Mouse (Mus musculus): ENCODE results near the gene Lmo3. TPM values are rescaled to one million over a fixed set of nuclear protein-coding genes. Genes with fewer than 3 reads are reported as not detected.

Lmo3 gene
- total RNA-seq, 1 experiment: not detected

DNA sequence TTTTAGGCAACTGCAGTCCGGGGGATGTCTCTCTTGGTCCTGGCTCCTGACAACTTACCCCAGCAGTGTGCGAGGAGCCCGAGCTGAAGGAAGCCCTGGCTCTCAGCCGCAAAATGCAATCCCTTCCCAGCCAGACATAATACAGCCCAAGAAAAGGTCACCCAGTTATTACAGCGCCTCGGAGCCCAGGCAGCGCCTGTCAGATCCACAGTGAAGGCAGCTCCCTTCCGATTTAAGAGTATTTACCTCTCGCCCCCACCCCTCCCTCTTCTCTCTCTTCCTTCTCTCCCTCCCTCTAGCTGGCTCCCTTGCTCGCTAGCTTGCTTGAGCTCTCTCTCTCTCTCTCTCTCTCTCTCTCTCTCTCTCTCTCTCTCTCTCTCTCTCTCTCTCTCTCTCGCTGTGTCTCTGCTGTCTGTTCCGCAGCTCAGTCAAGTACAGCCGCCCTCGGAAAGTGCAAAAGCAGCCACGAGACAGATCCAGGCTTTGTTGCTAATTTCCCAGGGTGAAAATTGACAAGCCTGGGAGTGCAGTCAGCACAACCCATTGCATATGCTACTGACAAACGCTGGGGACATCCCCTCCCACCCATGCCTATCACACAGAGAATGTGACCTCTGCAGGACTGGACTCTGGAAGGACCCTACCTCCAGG, 159.0 kb downstream of the Lmo3 start:
- Histone ChIP-seq H3K4me1 (ENCODE audit: control insufficient read depth in 2 of 2, insufficient read depth in 2 of 2, low read length in 2 of 2, poor library complexity in 1 of 2) (0 out of 4 replicates have a peak, but pooled peaks cover 0 to 3% of the 10 kb centered on the region in 2 experiments), H3K36me3 (ENCODE audit: control insufficient read depth, insufficient read depth, low read length, poor library complexity, severe bottlenecking) (no peaks in the 10 kb centered on the region), H3K4me3 (ENCODE audit: insufficient read depth in 1 of 2, low read depth in 1 of 2, low read length in 2 of 2, poor library complexity in 1 of 2, severe bottlenecking in 1 of 2) (peak overlapping the region in 1 of 2 experiments; percentile 47; a peak in 2 of 4 replicates), H3K9ac (ENCODE audit: insufficient read depth, low read depth, low read length, poor library complexity, severe bottlenecking) (no peak overlapping the region), H3K27ac (ENCODE audit: insufficient read depth, low read depth, low read length, poor library complexity, severe bottlenecking) (no peak overlapping the region), H3K9me3 (ENCODE audit: control insufficient read depth, insufficient read depth, low read depth, low read length) (no peaks in the 10 kb centered on the region)
- in situ Hi-C loops (cut with MboI; ENCODE audit: low sequenced_read_pairs in 2 of 2, unreplicated experiment in 2 of 2): no loop called here
- DNase-seq (ENCODE audit: low read depth, low spot score): no peak
- TF ChIP-seq CHD2 (IDR thresholded peaks at IDR 0.05; ENCODE audit: low read depth, low read length): no peak
- no peak for TF ChIP-seq HCFC1 (IDR thresholded peaks at IDR 0.05; ENCODE audit: borderline replicate concordance, insufficient read depth, low read length)
- no peak for TF ChIP-seq ZNF384 (IDR thresholded peaks at IDR 0.05; ENCODE audit: low read depth, low read length)
- TF ChIP-seq MAFK (IDR thresholded peaks at IDR 0.05; ENCODE audit: insufficient read depth, low read depth, low read length): no peak
- TF ChIP-seq ZC3H11A (IDR thresholded peaks at IDR 0.05; ENCODE audit: borderline replicate concordance, low read depth, low read length): no peak

DNA sequence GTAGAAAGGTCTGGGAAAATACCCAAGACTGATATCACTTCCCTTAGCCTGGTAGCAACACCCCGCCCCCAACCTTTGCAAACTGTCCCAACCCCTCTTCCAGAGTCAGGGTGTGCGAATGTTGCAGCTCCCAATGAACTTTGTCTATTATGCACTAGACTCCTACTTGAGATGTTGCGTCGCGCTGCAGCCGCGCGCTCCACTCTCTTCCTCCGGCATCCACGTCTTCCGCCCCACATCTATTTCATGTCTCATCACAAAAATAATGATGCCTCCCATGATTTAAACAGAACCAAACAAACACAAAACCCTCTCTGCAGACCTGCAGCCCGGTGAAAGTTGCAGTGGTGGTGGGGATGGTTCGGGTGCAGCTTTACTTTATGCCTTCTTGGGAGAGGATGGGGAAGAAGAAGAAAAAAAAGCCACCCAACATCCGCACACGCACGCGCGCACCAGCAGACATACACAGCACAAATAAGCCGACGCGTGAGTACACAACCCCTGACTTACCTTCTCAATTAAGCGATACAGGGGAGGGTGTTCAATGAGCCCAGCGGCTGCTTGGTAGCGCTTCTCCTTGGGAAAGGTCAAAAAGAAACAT, 159.7 kb downstream of the Lmo3 start:
- no peaks in the 10 kb centered on the region for H3K9me3 ChIP-seq (ENCODE audit: control insufficient read depth, insufficient read depth, low read depth, low read length)
- peak overlapping the region in 1 of 2 experiments; percentile 47; a peak in 2 of 4 replicates for H3K4me3 ChIP-seq (ENCODE audit: insufficient read depth in 1 of 2, low read depth in 1 of 2, low read length in 2 of 2, poor library complexity in 1 of 2, severe bottlenecking in 1 of 2)
- TF ChIP-seq ZC3H11A (IDR thresholded peaks at IDR 0.05; ENCODE audit: borderline replicate concordance, low read depth, low read length): no peak
- no peak for TF ChIP-seq MAFK (IDR thresholded peaks at IDR 0.05; ENCODE audit: insufficient read depth, low read depth, low read length)
- TF ChIP-seq HCFC1 (IDR thresholded peaks at IDR 0.05; ENCODE audit: borderline replicate concordance, insufficient read depth, low read length): no peak
- no peak for TF ChIP-seq CHD2 (IDR thresholded peaks at IDR 0.05; ENCODE audit: low read depth, low read length)
- TF ChIP-seq ZNF384 (IDR thresholded peaks at IDR 0.05; ENCODE audit: low read depth, low read length): no peak
- 0 out of 4 replicates have a peak, but pooled peaks cover 0 to 3% of the 10 kb centered on the region in 2 experiments for H3K4me1 ChIP-seq (ENCODE audit: control insufficient read depth in 2 of 2, insufficient read depth in 2 of 2, low read length in 2 of 2, poor library complexity in 1 of 2)
- no peak overlapping the region for H3K27ac ChIP-seq (ENCODE audit: insufficient read depth, low read depth, low read length, poor library complexity, severe bottlenecking)
- in situ Hi-C loops (cut with MboI; ENCODE audit: low sequenced_read_pairs in 2 of 2, unreplicated experiment in 2 of 2): no loop called here
- H3K9ac ChIP-seq (ENCODE audit: insufficient read depth, low read depth, low read length, poor library complexity, severe bottlenecking): no peak overlapping the region
- DNase-seq (ENCODE audit: low read depth, low spot score): no peak
- H3K36me3 ChIP-seq (ENCODE audit: control insufficient read depth, insufficient read depth, low read length, poor library complexity, severe bottlenecking): no peaks in the 10 kb centered on the region

DNA sequence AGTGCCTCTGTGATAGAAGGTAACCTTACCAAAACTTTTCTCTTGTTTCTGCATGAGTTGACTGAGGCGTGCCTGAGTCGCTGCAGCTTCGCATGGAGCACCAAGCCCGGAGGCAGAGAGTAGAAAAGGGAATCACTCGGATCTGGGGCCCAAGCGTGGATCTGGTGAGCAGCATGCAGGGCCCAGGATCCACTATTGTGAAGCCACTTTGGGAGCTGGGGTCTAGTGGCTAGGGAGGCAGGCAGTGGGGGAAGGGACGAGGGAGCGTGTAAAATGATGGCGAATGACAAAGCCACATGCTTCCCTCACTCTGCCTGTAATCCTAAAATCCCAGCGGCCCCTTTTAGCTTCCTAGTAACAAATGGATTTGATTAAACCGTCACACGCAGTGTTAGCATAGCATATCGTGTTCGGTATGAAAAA, 160.6 kb downstream of the Lmo3 start:
- no peak overlapping the region for H3K4me3 ChIP-seq (ENCODE audit: insufficient read depth in 1 of 2, low read depth in 1 of 2, low read length in 2 of 2, poor library complexity in 1 of 2, severe bottlenecking in 1 of 2)

DNA sequence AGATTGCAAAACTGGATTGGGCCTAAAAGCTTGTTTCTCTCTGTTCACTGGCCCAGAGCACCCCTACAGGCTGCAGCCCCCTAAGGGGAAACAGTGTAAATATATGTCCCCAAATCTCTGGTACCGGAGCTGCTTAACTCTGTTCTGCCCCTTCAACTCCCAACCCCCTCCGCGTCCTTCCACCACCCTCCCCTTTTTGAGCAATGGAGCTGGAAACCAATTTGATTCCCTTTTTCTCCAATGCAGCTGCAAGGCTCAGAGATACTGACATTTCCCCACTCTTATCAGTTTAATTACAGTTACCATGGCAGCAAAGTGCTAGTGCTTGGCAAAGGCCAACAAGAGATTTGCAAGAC, 161.3 kb downstream of the Lmo3 start:
- TF ChIP-seq MAFK (IDR thresholded peaks at IDR 0.05; ENCODE audit: insufficient read depth, low read depth, low read length) (no peak), CHD2 (IDR thresholded peaks at IDR 0.05; ENCODE audit: low read depth, low read length) (no peak), HCFC1 (IDR thresholded peaks at IDR 0.05; ENCODE audit: borderline replicate concordance, insufficient read depth, low read length) (no peak), ZC3H11A (IDR thresholded peaks at IDR 0.05; ENCODE audit: borderline replicate concordance, low read depth, low read length) (no peak), ZNF384 (IDR thresholded peaks at IDR 0.05; ENCODE audit: low read depth, low read length) (no peak)
- H3K36me3 ChIP-seq (ENCODE audit: control insufficient read depth, insufficient read depth, low read length, poor library complexity, severe bottlenecking): no peaks in the 10 kb centered on the region
- in situ Hi-C loops (cut with MboI; ENCODE audit: low sequenced_read_pairs in 2 of 2, unreplicated experiment in 2 of 2): no loop called here
- no peaks in the 10 kb centered on the region for H3K9me3 ChIP-seq (ENCODE audit: control insufficient read depth, insufficient read depth, low read depth, low read length)
- H3K4me3 ChIP-seq (ENCODE audit: insufficient read depth in 1 of 2, low read depth in 1 of 2, low read length in 2 of 2, poor library complexity in 1 of 2, severe bottlenecking in 1 of 2): no peak overlapping the region
- no peak overlapping the region for H3K9ac ChIP-seq (ENCODE audit: insufficient read depth, low read depth, low read length, poor library complexity, severe bottlenecking)
- no peak for DNase-seq (ENCODE audit: low read depth, low spot score)
- 0 out of 4 replicates have a peak, but pooled peaks cover 0 to 3% of the 10 kb centered on the region in 2 experiments for H3K4me1 ChIP-seq (ENCODE audit: control insufficient read depth in 2 of 2, insufficient read depth in 2 of 2, low read length in 2 of 2, poor library complexity in 1 of 2)
- H3K27ac ChIP-seq (ENCODE audit: insufficient read depth, low read depth, low read length, poor library complexity, severe bottlenecking): no peak overlapping the region

More for the DNA sequence above, 160.6 kb downstream of the Lmo3 start:
- Histone ChIP-seq H3K9me3 (ENCODE audit: control insufficient read depth, insufficient read depth, low read depth, low read length) (no peaks in the 10 kb centered on the region), H3K9ac (ENCODE audit: insufficient read depth, low read depth, low read length, poor library complexity, severe bottlenecking) (no peak overlapping the region; the same call in 1 of the 2 replicates), H3K4me1 (ENCODE audit: control insufficient read depth in 2 of 2, insufficient read depth in 2 of 2, low read length in 2 of 2, poor library complexity in 1 of 2) (0 out of 4 replicates have a peak, but pooled peaks cover 0 to 3% of the 10 kb centered on the region in 2 experiments), H3K27ac (ENCODE audit: insufficient read depth, low read depth, low read length, poor library complexity, severe bottlenecking) (no peak overlapping the region), H3K36me3 (ENCODE audit: control insufficient read depth, insufficient read depth, low read length, poor library complexity, severe bottlenecking) (no peaks in the 10 kb centered on the region)
- no peak for DNase-seq (ENCODE audit: low read depth, low spot score)
- in situ Hi-C loops (cut with MboI; ENCODE audit: low sequenced_read_pairs in 2 of 2, unreplicated experiment in 2 of 2): no loop called here
- TF ChIP-seq CHD2 (IDR thresholded peaks at IDR 0.05; ENCODE audit: low read depth, low read length): no peak
- no peak for TF ChIP-seq MAFK (IDR thresholded peaks at IDR 0.05; ENCODE audit: insufficient read depth, low read depth, low read length)
- no peak for TF ChIP-seq ZNF384 (IDR thresholded peaks at IDR 0.05; ENCODE audit: low read depth, low read length)
- no peak for TF ChIP-seq ZC3H11A (IDR thresholded peaks at IDR 0.05; ENCODE audit: borderline replicate concordance, low read depth, low read length)
- no peak for TF ChIP-seq HCFC1 (IDR thresholded peaks at IDR 0.05; ENCODE audit: borderline replicate concordance, insufficient read depth, low read length)

All from ES-E14 (cell line).